Mouse (Mus musculus): ENCODE data around the gene Ccdc162.

DNA sequence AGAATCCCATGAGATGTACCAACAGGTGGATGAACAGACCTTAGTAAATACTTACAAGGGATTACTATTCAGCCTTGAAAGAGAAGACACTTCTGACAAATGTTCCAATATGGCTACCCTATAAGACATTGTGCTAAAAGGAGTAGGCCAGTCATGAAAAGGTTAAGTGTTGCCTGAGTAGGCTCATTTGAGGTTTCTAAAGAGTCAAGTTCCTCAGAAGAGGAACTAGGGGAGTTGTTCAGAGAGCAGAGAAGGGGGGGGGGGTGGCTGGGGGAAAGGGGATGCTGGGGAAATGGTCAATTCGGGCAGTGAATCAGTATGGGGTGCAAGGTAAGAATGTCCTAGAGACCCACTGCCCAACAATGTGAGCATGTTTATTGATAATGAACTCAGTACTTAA, 50.9 kb downstream of the Ccdc162 start:
- TF ChIP-seq CTCF (IDR thresholded peaks at IDR 0.05) (no peak), EP300 (IDR thresholded peaks at IDR 0.05) (no peak)

Data from lung, postnatal 0 days (tissue).